Mouse (Mus musculus): ENCODE data around the gene Pgd.
A peak's percentile ranks its signal among the peaks of the same experiment; 100 is the strongest.
"Not testable (repeated sequence)": the region's sequence is repeated elsewhere in the genome, so short reads cannot be mapped to it uniquely, and the experiment has no call there.

The Pgd gene

DNA sequence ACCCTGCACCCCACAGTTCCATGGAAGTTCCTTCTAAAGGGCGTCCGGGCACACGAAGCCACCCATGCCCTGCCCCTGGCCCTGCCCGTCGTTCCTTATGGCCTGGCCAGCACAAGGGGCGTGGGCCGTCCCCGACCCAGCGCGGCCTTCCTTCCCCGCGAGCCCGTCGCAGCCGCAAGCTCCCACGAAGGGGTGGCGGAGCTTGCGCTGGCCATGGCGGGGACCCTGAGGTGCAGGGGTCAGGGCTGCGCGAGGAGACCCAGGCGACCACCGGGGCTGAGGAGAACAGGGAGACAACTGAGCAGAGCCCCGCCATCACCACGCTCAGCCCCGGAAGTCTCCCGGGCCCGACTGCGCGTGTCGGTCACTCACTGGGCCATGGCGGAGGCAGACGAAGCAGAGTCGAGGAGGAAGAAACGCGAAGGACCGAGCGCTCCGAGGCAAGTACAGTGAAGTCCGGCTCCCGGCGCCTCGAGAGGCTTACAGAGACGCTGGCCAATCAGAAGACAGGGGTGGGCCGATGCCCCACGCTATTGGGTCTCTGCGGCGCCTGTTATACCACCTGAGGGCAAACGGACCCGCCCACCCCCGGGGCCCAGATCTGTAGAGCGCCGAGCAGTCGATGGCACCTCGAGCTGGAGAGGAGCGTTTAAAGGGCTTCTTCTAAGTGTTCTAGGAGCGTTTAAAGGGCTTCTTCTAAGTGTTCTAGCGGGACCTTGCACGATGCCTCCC lies at the start of gene Pgd:
Gene Pgd (minus strand): TSS at position 557 of the 732 bp plus-strand sequence.
- peak; percentile 97 for DNase-seq

DNA sequence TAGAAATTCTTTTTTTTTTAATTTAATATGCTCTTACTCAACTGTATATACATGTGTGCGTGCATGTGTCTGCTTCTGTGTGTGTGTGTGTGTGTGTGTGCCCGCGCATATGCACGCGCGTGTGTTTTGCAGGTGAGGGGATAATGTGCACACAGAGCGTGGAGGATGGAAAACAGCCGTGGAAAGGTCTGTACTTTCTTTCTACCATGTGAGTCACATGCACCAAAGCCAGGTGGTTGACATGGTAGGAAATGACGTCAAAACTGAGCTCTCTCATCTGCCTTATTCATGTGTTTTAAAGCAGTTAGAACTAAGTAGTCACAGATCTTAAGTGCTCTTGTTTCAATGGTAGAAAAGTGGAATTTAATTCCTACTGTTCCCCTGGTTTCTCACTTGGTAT lies 49.4 kb upstream of the Pgd start:
- no peak for DNase-seq

DNA sequence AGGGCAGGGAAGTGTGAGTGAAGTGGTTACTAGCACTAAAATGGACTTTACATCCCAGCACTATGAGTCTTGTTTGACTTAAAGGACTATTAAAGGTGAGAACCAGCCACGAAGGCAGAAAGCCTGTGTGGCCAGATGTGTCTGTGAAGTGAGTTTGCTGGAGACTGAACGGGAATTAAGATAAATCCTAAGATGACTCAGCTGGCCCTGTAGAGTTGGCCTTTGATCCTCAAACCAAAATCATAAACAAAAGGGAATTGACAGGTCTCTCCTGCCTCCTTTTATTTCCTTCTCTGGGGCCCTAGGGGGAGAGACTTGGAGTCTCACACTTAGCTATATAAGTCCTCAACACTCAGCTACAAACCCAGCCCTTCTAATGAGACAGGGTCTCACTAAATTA lies 48.8 kb upstream of the Pgd start:
- no peak for DNase-seq

DNA sequence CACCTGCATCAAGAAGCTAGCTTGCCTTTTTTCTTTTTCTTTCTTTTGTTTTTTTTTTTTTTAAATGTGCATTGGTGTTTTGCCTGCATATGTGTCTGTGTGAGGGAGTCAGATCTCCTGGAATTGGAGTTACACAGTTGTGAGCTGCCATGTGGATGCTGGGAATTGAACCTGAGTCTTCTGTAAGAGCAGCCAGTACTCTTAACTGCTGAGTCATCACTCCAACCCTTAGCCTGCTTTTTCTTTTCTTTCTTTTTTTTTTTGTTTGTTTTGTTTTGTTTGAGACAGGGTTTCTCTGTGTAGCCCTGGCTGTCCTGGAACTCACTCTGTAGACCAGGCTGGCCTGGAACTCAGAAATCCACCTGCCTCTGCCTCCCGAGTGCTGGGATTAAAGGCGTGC lies 47.9 kb upstream of the Pgd start:
- not testable (repeated sequence) for DNase-seq

DNA sequence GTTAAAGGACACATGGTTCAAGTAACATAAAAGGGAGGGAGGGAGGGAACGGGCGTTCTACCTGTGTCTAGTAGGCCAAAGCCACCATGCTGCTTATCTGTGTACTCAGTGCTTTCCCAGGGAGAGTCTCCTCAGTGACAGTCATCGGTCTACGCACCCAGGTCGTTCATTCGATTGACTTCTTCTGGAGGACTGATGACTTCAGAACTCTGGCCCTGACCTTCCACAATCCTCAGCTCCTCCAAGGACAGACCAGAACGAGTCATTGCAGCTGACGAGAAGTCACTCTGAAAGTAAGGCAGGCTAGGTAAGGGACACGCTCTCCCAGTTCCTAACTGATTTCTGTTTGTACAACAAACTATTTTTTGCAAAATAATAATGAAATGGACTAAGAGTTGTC lies 46.9 kb upstream of the Pgd start:
- DNase-seq: no peak

DNA sequence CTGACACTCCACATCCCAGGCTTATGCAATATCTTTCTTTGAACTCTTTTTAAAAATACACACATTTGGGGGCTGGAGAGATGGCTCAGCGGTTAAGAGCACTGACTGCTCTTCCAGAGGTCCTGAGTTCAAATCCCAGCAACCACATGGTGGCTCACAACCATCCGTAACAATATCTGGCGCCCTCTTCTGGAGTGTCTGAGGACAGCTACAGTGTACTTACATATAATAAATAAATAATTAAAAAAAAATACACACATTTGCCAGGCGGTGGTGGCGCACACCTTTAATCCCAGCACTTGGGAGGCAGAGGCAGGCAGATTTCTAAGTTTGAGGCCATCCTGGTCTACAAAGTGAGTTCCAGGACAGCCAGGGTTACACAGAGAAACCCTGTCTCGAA lies 44.9 kb upstream of the Pgd start:
- DNase-seq: not testable (repeated sequence)

DNA sequence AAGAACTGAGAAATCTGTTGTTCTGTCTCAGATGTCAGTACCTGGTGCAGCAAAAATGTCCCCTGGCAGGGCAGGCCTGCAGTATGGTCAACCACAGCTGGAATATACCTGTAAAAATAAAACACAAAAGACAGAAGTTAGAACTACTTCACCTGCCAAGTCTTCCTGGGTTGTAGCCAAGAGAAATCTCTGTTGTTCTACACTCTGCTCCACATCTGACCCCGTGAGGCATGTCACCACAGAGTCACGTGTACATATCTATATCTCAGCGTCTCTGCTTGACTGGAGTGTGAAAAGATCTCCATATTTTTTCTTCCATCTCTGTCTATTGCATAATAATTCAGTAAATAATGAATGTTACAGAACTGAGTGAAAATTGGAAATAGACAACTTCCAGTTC lies 35.9 kb upstream of the Pgd start:
- no peak for DNase-seq

DNA sequence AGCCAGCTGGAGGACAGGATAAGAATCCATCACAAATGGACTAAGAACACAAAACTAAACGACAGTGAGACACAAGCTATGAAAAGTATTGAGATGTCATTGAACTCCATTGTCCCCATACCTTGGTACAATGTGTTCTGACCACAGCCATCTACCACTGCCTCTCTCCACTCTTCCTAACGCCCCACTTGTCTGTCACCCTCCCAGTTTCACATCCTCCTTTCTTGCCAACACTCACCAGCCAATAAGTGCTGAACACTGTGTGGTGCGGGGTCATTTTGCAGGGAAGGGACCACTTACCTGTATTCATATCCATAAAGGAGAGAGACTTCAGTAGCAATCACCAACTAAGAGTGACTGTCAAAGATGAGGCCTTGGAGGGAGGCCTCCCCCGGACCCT lies 34.5 kb upstream of the Pgd start:
- no peak for DNase-seq

DNA sequence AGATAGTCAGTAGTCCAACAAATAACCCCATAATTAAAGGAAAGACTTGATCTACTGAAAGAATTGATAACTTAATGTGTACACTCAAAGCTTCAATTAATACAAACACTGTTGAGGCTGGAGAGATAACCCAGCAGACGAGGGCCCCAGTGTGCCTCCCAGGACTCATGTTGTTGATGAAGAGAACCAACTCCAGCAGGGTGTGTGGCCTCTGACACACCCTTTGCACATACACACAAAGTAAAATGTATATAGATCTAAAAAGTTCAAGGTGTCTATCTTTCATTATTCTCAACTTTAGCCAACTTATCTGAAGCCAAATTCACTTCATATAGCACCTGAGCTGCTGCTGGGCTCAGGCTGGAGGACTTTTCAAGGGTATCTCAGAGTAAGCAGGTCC lies 30.6 kb upstream of the Pgd start:
- no peak for DNase-seq

DNA sequence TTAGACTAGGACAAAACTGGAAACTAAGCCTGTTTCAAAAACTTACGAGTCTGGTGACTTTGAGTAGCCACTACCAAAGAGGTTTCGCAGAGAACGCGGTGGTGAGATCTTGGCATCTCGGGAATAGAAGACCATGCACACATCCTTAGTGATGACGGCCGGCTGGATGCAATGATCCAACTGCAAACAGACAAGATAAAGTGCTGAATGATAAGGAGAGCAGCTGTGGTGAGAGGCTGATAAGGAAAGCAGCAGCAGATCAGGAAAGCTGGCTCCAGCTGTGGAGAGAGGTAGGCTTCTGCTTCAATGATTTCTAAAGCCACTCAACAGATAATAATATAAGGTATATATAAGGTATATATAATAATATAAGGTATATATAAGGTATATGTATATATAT lies 24.5 kb upstream of the Pgd start:
- no peak for DNase-seq

DNA sequence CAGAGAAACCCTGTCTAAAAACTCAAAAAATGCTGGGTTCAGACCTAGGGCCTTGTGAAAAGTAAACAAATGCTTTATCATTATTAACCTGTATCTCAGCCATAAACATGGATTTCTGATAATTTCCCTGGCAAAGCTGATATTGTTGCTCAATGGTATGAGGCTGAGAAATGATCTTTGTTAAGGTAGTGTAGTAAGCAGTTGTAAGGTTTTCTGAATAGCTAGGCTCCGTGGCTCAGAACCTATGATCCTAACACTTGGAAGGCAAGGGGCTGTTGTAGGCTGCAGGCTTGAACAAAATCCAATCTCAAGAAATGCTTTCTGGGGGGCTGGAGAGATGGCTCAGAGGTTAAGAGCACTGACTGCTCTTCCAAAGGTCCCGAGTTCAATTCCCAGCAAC lies 22.0 kb upstream of the Pgd start:
- DNase-seq: no peak

DNA sequence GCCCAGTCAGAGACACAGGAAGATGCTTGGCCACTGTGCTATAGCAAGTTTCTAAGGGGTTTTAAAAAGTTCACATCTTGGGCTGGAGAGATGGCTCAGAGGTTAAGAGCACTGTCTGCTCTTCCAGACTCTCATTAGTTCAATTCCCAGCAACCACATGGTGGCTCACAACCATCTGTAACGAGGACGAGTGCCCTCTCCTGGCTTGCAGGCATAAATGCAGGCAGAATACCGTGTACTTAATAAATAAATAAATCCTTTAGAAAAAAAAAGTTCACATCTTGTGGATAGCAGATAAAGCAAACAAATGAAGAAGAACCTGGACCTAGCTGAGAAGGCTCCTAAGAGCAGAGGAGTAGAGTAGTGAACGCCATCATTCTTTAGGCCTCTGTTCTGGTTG lies 16.2 kb upstream of the Pgd start:
- no peak for DNase-seq

DNA sequence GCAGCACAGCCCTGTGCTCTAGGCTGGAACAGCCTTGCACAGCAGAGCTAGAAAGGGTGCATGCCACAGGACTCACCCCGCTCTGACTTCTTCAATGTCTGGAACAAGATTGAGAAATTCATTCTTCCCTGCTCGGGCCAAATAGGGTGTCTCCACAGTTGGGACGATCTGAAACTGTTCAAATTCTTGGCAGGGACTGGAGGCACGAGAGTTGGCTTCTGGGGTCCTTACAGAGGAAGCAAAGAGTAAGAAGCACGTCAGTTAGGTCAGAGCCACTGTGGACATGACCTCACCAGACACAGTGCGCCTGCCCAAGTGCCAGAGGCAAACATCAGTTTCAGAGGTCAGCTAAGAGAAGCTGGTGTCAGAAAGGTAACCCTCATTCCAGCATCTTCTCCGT lies 15.6 kb upstream of the Pgd start:
- no peak for DNase-seq

DNA sequence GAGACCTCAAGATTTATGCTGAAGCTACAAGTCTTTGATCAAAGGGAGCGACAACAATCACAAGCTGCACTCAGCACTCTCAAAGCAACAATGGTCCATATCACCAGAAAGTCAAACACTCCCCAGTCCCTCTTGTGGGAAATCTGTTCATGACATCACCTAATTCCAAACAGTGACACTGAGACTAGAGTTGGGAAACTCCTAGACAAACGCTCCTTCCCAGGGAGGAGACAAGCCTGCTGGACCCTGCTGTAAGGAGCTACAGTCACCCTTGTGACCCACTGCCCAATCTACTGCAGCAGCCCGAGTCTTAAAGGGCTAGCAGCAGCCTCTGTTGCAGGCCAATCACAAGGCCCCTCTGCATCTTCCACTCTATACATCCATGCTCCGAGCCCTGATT lies 13.0 kb upstream of the Pgd start:
- DNase-seq: no peak

DNA sequence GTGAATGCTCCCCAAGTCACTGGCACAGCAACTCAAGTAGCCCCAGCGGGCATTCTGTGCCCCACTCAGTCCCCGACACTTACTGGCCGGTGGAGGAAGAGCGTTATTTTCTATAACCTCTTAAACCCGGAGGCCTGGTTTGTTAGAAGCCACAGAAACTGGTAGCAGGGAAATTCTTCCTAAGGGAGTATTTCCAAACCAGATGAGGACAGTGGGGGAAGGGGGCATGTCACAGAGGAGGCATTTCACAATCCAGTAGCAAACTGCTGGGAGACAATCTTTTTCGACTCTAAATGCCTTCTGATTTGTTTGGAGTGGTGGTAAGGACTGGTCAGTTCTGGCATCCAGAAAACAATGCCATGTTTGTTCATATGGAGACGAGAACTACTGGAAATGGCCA lies 12.6 kb upstream of the Pgd start:
- no peak for DNase-seq

DNA sequence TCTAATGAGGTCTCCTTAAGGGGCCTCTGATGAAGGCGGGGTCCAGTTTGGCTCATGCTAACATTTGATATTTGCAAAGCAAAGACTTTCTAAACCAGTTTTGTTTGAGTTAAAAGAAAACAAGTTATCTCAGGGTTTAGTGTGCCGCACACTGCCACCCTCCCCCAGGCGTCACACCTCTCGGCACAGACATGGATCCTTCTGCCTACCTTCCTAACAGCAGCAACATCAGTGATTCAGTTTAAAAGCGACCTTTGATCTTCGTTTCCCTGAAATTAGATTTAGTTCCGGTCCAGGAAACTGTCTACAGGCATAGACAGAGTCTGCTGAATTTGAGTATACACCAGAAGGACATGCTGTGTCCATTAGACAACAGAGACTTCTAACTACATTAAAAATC lies 11.8 kb upstream of the Pgd start:
- DNase-seq: no peak

DNA sequence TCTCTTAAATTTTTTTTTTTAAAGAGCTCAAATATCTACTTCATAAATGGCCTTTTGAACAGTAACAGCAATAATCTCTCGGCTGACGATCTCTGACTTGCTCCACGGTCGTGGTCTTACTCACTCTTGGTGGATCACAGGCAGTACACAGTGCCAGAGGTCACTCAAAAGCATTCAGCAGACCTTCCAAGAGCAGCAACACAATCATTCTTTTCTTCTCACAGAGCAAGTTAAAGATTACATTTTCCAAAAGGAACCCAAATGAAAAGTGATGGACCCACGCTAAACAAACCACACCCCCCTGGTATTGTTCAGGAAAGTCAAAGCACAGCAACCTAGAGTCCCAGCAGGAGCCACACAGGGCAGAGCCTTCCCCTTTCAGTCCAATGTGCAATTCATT lies 10.5 kb upstream of the Pgd start:
- DNase-seq: peak; percentile 24

DNA sequence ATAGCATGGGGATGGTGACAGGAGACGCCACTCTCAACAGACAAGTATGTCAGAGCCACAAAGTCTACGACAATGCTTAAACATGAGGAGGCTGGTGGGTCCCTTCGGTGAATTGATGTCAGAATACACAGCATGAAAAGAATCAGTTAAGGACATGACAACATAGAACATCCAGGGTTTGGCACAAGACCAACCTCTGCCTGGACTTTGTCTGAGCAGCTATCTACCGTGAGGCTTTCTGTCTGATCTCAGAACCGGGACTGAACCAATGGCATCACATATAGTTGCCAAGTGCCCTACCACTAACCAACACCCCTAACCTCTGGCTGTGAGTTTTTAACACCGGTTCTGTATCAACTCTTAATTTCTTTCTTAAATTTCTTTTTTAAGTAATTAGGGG lies 10.1 kb upstream of the Pgd start:
- peak; percentile 37 for DNase-seq

DNA sequence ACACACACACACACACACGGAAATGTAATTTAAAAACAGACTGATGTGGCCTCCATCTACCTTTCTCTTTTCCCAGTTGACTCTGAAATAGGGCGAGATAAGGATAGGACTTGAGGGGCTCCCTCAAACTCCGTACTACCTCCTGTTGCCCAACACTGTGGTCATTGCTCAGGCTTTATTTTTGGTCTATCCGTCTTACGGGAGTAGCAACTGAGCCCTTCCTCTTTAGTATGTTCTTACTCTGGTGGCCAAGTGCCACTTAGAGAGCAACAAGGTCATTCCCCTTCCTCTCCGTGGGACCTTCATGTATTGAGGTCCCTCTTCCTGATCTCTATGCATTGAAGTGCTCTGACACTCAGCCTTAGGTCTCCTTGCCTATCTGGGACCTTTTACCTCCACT lies 7.1 kb upstream of the Pgd start:
- no peak for DNase-seq

DNA sequence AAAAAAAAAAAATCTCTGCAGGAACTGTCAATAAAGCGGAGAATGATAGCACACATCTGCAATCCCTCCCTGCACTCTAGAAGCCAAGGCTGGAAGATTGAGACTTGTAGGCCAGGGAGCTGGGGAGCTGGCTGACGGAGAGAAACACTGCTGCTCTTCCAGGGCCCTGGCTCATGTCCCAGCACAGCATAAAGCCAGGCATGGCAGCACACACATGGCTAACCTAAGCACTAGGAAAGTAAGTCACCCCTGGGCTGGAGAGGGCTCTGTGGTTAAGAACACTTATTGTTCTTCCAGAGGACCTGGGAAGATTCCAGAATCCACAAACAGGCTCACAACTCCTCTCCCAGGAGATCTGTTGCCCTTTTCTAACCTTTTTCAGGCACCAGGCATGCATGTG lies 6.1 kb upstream of the Pgd start:
- no peak for DNase-seq

DNA sequence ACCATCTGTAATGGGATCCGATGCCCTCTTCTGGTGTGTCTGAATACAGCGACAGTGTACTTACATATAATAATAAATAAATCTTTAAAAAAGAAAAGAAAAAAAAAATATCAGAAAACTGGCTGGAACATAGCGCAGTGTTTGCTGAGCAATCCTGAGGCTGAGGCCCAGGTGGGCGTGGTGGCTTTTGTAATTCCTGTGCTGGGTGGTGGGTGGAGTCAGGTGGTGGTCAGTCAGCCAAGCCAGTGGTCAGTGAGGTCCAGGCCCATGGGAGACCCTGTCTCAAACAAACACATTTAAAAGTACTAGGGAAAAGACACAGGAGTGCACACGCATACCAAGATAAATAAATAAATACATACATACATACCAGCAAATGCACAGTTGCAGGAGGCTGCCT lies 5.5 kb upstream of the Pgd start:
- DNase-seq: no peak

DNA sequence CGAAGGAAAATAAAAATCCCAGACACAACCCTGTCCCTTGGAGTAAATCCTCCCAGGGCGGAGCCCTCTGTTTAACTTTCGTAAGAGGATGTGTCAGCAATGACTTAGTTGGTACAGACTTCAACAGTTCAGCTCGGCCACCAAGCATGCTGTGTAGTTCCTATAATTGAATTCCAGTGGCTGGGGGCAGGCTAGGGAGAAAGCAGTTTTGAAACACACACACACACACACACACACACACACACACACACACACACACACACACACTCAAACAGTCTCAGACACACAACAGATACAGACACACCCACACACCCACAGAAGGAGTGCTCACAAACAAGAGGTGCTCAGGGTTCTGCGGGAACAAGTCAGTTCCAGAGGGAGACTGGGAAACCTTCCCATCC lies 5.0 kb upstream of the Pgd start:
- no peak for DNase-seq

DNA sequence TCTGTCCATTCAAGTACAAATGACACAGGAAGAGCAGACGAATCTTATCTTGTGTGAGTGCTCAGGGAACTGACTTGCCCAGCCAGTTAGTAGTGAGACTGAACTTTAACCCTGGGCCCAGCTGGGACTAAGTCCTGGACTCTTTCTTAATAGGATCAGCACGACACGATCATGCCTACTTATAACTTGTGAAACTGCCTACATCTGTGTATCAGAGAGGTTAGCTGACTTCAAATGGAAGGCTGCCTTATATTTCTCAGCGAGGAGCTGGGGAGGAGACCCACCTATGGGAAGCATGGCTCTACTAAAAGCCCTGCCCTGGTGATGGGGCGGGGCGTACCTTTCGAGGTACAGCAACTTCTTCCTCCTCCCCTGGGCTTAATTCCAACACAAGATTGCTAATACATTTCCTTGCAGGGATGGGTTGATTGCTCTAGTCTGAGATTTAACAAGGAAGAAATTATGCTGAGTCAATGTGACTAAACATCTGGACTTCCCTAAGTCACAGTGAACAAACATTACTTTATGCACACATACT lies 3.9 kb upstream of the Pgd start:
- DNase-seq: peak; percentile 76

DNA sequence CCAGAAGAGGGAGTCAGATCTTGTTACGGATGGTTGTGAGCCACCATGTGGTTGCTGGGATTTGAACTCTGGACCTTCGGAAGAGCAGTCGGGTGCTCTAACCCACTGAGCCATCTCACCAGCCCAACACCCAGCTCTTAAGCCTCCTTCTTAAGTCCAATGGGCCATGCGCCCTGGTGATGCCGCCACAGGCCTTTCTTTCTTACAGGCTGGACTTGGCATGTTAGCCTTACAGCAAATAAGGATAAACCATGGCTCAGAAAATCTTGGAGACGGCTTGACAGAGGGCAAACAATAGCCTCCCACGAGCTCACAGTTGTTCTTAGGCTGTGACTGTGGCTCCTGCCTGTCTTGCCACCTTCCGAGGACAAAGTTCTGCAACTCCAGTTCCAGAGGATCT lies 3.4 kb upstream of the Pgd start:
- DNase-seq: not testable (repeated sequence)

DNA sequence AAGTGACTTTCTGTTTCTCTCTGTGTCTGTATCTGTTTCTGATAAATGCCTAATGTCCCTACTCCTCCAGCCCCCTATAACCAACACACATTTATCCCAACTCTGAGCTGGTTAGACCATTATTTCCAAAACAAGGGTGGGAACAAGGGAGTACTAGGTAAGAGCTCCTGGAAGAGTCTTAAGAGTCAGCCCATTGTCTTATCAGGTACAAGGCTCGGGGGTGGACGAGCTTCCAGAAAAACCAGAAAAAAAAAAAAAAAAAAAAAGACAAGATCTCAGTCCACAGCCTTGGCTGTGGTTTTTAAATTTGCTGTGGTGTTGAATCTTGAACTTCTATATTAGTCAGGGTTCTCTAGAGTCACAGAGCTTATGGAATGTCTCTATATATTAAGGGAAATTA lies 1.4 kb upstream of the Pgd start:
- DNase-seq: no peak

Data from kidney, adult 11 months (tissue).